In the genomic region with DNA sequence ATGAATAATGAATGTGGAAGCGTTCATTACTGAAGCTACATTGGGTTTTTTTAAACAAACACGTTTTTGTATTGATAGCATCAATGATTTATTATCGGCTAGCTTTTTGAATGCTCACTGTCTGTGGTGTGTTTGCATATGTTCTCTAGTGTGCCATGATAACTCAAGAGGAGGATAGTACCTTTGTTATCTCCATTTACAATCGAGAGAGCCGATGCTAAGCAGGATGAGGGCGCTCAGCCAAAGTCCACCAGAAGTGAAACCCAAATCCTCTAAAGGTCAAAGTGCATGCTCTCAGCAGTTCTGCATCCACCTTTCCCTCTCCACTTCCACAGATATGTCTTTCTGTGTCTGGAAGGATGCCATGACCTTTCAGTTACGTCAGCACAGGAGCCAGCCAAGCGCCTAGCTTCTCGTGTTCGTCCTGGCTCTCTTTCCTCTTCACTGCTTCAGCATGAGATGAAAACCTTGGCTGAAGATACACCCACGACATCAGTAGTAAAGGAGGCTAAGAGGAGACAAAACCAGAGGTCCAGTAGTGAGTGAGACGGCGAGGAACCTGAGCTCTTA, we compare ENCODE assay signal across 14 mouse cellular contexts. TPM values are rescaled to one million over a fixed set of nuclear protein-coding genes. Genes with fewer than 3 reads are reported as not detected.
DNase-seq lines count a peak whose midpoint lies in the region; ATAC-seq and TF ChIP-seq lines count a peak whose summit lies in the region.
"Had no signal": no experiment of that assay in that cellular context is flagged by ENCODE, and none has a peak within 500 bp of the region (broad histone marks: within the 10 kb centered on the region; RNA-seq: fewer than 3 reads in every experiment).

No protein-coding gene starts in this region.

- peaks cover 5% of the 10 kb centered on the region; the same call in 1 of the 2 replicates for H3K4me1 ChIP-seq in kidney, postnatal 0 days (replicated peaks; ENCODE audit: insufficient read depth, low read length)
- peaks cover 13% of the 10 kb centered on the region for H3K4me1 ChIP-seq in thymus, adult 2 months (replicated peaks; ENCODE audit: control insufficient read depth, insufficient read depth, low read length)
- H3K4me1 ChIP-seq: midbrain, embryonic 15.5 days had no signal

- WGBS in kidney, postnatal 0 days, result 23% methylated on average over 13 of the region's 13 CpGs
- 90% methylated on average over 13 of the region's 13 CpGs for WGBS in thymus, adult 2 months

- intact Hi-C loops in gastrocnemius, adult 2 months (cut with DNase I), result no loop called here

- H3K36me3 ChIP-seq in kidney, postnatal 0 days (ENCODE audit: insufficient read depth, low read length), result no peaks in the 10 kb centered on the region
- H3K36me3 ChIP-seq in thymus, adult 2 months (ENCODE audit: control insufficient read depth, insufficient read depth, low read length), result no peaks in the 10 kb centered on the region
- H3K36me3 ChIP-seq: embryonic facial prominence, embryonic 10.5 days; midbrain, embryonic 15.5 days; neural tube, embryonic 13.5 days had no signal

- no peak for TF ChIP-seq CTCF in gastrocnemius, adult 2 months (IDR thresholded peaks at IDR 0.05)
- no peak for TF ChIP-seq CTCF in kidney, postnatal 0 days (IDR thresholded peaks at IDR 0.05; ENCODE audit: low read depth)
- no peak for TF ChIP-seq CTCF in thymus, adult 2 months (IDR thresholded peaks at IDR 0.05; ENCODE audit: borderline replicate concordance, control insufficient read depth, extremely low read depth, insufficient read depth, low read length, poor library complexity)

- no peak overlapping the region for H3K9ac ChIP-seq in kidney, postnatal 0 days (ENCODE audit: low read depth, low read length)
- H3K9ac ChIP-seq: hindbrain, embryonic 14.5 days; midbrain, embryonic 15.5 days; neural tube, embryonic 13.5 days had no signal

- H3K9me3 ChIP-seq in kidney, postnatal 0 days (replicated peaks; ENCODE audit: low read length), result no peaks in the 10 kb centered on the region
- H3K9me3 ChIP-seq: embryonic facial prominence, embryonic 10.5 days; midbrain, embryonic 15.5 days; neural tube, embryonic 13.5 days had no signal

- no peak overlapping the region for H3K4me3 ChIP-seq in gastrocnemius, adult 2 months
- H3K4me3 ChIP-seq in kidney, postnatal 0 days (replicated peaks; ENCODE audit: low read depth, low read length), result no peak overlapping the region
- no peak overlapping the region for H3K4me3 ChIP-seq in thymus, adult 2 months (ENCODE audit: control insufficient read depth, insufficient read depth, low read length)
- H3K4me3 ChIP-seq: embryonic facial prominence, embryonic 10.5 days; heart, adult 2 months; midbrain, embryonic 15.5 days; neural tube, embryonic 13.5 days had no signal

- no peak overlapping the region for H3K4me2 ChIP-seq in kidney, postnatal 0 days (ENCODE audit: low read length)
- H3K4me2 ChIP-seq: hindbrain, embryonic 14.5 days; midbrain, embryonic 15.5 days; neural tube, embryonic 13.5 days had no signal

- peak; percentile 79 for DNase-seq in gastrocnemius, adult 2 months
- DNase-seq in gastrocnemius, postnatal 10 days, result no peak
- DNase-seq in urinary bladder, postnatal 14 days (ENCODE audit: low spot score), result peak; percentile 31
- no peak for DNase-seq in urinary bladder, postnatal 36 days (ENCODE audit: low spot score in 2 of 2)
- DNase-seq in kidney, postnatal 0 days (ENCODE audit: low spot score), result peak; percentile 47
- DNase-seq in thymus, adult 2 months, result no peak
- DNase-seq in spleen, adult 12 weeks (ENCODE audit: low spot score), result no peak
- DNase-seq: heart, adult 2 months had no signal

- peak; percentile 36; the same call in 1 of the 2 replicates for ATAC-seq in kidney, postnatal 0 days (replicated peaks; ENCODE audit: low FRiP score, low read depth)
- ATAC-seq: lung, postnatal 0 days; midbrain, embryonic 15.5 days had no signal

- no peak for TF ChIP-seq POLR2A in thymus, adult 2 months (IDR thresholded peaks at IDR 0.05; ENCODE audit: control insufficient read depth, extremely low read depth, insufficient read depth, low read length, poor library complexity)

- peak overlapping the region; percentile 73 for H3K27ac ChIP-seq in gastrocnemius, adult 2 months
- H3K27ac ChIP-seq in kidney, postnatal 0 days, result no peak overlapping the region
- H3K27ac ChIP-seq in thymus, adult 2 months (ENCODE audit: control insufficient read depth, insufficient read depth, low read length), result no peak overlapping the region
- H3K27ac ChIP-seq: embryonic facial prominence, embryonic 10.5 days; heart, adult 2 months; hindbrain, embryonic 14.5 days; midbrain, embryonic 15.5 days; neural tube, embryonic 13.5 days had no signal

- no peaks in the 10 kb centered on the region for H3K27me3 ChIP-seq in kidney, postnatal 0 days (ENCODE audit: insufficient read depth, low read length)
- no peaks in the 10 kb centered on the region for H3K27me3 ChIP-seq in thymus, adult 2 months (ENCODE audit: control insufficient read depth, insufficient read depth, low read length)
- H3K27me3 ChIP-seq: CH12.LX; midbrain, embryonic 15.5 days; neural tube, embryonic 13.5 days had no signal

RNA-seq across cellular contexts. Expression of a gene that starts 16.6 kb away (rescaled TPM):
- 10 to 100 TPM; 39.1 to 46.5 TPM for total RNA-seq in gastrocnemius, adult 2 months (2021)
- total RNA-seq in gastrocnemius, postnatal 10 days (2021), result 10 to 100 TPM; 43.1 to 46.2 TPM
- polyA plus RNA-seq in kidney, postnatal 0 days (2015; fragmentation: Nextera tagmentation; extraction: Ambion mirVana), result 36.5 and 40.8 TPM in 2 replicates
- 24.6 and 25.4 TPM in 2 replicates for polyA plus RNA-seq in thymus, adult 2 months (2012; rRNA removed)

Comparison
In these comparisons a context has a peak if more than half of its experiments do, and no peak if none do; other contexts are left out.
1. DNase-seq: peak in gastrocnemius, adult 2 months (single experiment), urinary bladder, postnatal 14 days (single experiment) and kidney, postnatal 0 days (single experiment); none in gastrocnemius, postnatal 10 days (single experiment), urinary bladder, postnatal 36 days (0 of 2), thymus, adult 2 months (single experiment) and spleen, adult 12 weeks (single experiment).